Mouse (Mus musculus) Muller cell, postnatal 12 days (primary cell): ENCODE measurements at regions not wholly inside any gene's neighbourhood (a gene's known extent, or its start where the extent isn't known, plus 50 kb on each side); places are given as distances from the start of the nearest gene placed in this dataset.

ENCODE experiments used
- DNase-seq: peaks from one replicate; pipeline ENCODE4 v3.0.0-alpha.2; 2015; ENCODE audit errors: inconsistent ontology term

DNA sequence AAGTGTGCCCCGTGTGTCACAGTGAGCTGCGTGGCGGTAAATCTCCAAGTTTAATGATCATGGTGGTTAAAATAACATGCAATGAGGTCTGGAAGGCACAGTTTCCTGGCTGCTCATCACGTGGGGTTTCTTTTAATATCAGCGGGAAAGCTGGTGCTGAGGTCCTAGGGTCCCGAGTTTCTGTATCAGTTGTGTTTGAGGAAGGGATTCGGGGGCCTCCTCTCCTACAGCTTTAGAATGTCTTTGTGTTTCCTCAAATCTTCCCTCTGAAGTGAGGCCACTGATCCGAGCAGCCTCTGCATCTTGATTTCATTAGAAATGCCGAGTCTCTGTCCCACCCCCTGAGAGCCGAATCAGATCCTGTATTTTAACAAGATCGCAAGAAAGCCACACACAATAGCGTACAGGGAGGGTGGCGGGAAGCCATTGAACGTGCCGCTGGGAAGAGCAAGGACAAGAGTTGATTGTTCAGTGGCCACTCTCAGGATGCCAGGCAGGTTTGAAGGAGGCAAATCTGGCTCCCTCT lies 215.5 kb downstream of the Ppp4r2 start:
- peak; percentile 26 for DNase-seq

DNA sequence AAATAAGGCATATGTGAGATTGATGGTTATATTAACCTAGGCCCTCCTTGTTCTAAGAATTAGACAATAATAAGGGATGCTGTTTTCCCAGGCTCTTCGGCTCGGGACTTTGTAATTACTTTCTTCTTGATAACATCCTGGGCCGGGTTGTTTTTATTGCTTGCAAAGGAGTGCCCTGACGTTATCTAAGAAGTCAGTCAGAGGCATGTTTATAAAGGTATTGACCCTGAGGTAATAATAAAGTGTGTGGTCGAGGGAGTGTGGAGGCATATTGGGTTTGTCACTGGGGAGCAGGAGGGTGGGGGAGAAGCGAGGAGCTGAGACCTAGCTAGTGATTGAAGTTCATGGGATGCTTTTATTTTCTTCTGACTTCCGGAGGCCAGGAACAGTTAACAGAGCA lies 221.5 kb downstream of the Ppp4r2 start:
- DNase-seq, result no peak

DNA sequence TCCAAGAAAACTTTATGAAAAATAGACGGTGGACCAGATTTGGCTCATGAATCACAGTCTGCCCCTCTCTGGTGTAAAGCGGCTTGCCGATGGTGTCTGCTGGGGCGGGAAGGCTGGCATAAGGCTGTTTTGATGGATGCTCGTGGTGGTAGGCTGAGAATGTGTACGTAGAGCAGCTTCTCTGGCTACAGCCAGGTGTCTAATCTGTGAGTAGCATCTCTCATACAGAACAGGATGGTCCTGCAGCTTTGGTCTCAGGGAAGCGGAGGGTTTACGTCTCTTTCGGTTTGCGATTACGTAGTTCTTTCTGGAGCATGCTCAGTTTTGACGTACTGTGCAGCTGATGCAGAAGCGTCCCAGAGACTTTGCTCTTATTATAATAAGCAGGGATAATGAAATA lies 222.9 kb downstream of the Ppp4r2 start:
- DNase-seq, result no peak

DNA sequence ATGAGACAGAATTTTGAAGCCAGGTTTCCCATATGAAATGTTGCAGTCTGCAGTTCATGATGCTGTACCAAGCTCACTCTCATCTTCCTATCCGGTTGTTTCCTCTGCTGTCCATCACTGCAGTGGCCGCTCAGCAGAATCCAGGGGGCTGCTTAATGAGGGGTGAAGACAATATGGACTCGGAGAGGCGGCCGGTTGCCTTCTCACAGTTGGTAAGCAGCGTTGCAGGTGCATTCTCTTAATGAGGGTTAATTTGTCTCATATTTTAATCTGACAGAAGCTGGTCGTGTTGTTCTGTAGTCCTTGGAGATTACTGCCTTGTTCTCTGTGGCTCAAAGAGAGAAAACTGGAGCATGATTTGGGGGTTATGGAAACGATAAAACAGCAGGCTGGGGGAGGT lies 225.6 kb downstream of the Ppp4r2 start:
- DNase-seq, result no peak

DNA sequence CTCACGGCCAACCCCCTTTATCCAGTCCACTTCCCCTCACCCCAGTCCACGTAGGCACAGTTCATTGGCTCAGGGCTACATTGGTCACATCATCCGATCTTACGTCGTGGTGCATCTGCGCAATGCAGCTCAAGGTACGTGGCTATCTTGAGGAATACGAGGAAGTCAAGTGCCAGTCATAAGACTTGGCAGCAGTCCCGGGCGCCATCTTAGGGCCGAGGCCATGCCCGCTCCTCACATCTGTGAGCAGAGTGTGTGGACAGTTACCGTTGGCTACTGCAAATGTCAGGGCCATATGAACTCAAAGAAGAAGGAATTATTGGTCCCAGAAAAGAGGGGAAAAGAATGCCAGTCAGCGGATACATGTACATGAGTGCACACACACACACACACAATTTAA lies 228.8 kb downstream of the Ppp4r2 start:
- DNase-seq, result no peak

DNA sequence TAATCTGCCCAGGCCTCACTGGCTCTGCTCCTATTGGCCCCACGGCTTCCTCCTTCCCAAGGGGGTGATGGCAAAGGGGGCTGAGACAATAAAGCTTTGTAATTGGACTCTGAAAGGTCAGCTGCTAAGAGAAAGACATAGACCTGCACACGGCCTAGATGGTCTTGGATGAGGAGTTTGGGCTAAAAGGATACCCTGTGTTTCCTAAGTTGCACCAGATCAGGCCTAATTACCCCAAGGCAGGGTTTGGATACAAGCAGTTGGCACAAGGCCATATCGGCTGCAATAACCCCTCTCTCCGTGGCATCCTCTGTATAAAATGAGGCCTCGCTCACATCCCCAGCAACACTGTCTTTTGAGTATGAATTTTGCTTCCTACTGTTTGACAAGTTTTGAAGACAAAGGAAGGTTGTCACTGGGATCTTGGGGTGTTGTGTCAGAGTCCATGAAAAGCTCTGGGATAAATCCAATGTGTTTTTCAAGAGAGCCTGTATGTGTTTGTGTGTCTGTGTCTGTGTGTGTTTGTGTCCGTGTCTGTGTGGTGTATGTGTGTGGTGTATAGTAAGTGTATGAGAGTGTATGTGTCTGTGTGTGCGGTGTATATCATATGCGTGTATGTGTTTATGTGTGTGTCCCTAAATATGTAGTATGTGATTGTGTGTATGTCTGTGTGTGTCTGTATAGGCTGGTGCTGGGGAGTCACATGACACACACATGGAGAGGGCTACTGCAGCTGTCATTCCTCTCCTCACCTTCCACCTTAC lies 242.5 kb downstream of the Ppp4r2 start:
- DNase-seq, result no peak

DNA sequence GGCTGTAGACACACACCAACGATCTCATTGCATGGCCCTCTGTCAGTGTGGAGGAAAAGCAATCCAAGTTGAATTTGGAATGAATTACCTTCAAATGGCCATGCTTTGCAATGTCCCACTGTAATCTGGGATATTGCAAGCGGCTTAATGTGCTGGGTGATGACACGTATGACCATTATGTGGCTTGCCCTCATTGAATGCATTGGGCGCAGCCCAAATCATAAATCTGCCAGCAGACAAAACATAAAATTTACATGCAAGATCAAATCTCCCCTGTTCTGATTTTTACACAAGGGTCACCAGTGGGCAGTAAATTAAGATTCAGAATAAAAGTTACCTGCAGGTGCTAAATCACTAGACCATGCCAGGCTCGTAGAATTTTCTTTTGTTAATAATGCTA lies 244.9 kb downstream of the Ppp4r2 start:
- no peak for DNase-seq

DNA sequence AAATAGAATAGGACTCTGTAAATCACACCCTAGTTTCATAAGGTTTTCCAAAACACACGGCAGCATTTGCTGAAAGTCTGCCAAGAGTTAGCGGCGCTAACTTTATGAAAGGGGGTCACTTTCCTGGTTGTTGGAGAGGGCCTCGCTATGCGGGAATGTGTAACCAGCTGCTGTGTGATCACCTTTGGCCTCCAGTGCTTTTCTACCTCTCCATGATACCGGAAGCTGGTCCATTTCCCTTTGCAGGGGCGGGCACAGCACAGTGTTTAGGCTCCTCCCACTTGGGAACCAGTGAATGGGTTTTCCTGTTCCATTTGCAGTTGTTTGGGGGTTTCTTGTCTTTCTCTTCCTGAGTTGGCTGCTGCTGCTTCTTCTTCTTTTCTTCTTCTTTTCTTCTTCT lies 250.3 kb downstream of the Ppp4r2 start:
- DNase-seq, result peak; percentile 2

DNA sequence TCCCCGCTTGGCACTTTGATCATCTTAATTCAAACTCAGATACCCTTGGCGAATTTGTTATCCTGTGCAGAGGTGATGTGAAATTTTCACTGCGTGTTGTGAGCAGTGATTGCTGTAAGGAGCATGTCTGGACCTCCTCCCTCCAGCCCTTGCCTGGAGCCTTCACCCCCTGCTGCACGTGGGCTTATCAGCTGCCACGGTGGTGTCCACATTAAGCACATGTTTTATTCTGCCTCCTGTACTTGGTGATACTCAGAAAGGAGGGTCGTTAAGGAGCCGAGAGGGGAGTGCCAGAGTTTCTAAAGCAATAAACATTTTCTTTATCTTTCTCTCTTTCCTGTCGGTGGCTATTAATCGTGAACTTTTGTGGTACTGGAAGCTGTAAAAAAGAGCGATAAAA lies 258.8 kb downstream of the Ppp4r2 start:
- DNase-seq, result no peak
